Mouse (Mus musculus) MEL (cell line): ENCODE measurements at regions not wholly inside any gene's neighbourhood (a gene's known extent, or its start where the extent isn't known, plus 50 kb on each side); places are given as distances from the start of the nearest gene placed in this dataset.

ENCODE experiments used
- CTCF ChIP-seq, 3 experiments: IDR thresholded peaks in 2 of 3; conservative IDR thresholded peaks in 1 of 3; 2 replicates each; pipeline ENCODE4 v1.5.1; 2011 to 2012; ENCODE audit warnings: low read length in 3 of 3, low read depth in 2 of 3, mild to moderate bottlenecking in 2 of 3, improper control_type of control experiment in 1 of 3, inconsistent platforms in 1 of 3, mixed read lengths in 1 of 3, moderate library complexity in 1 of 3; ENCODE audit not compliant: control insufficient read depth in 1 of 3, insufficient read depth in 1 of 3, poor library complexity in 1 of 3, severe bottlenecking in 1 of 3
- E2F4 ChIP-seq: IDR thresholded peaks from 2 replicates; pipeline ENCODE4 v1.6.1; 2011; ENCODE audit warnings: low read depth, low read length, improper control_type of control experiment, borderline replicate concordance
- GABPA ChIP-seq: IDR thresholded peaks from 2 replicates; pipeline ENCODE4 v1.6.1; 2012; ENCODE audit warnings: low read depth, mild to moderate bottlenecking, inconsistent platforms, low read length, improper control_type of control experiment, moderate library complexity
- GATA1 ChIP-seq: IDR thresholded peaks from 2 replicates; pipeline ENCODE4 v1.6.1; 2011; ENCODE audit warnings: low read depth, low read length, improper control_type of control experiment
- MAFK ChIP-seq: IDR thresholded peaks from 2 replicates; pipeline ENCODE4 v1.6.1; 2011; ENCODE audit warnings: low read depth, mild to moderate bottlenecking, low read length, improper control_type of control experiment, borderline replicate concordance
- NRF1 ChIP-seq: IDR thresholded peaks from 2 replicates; pipeline ENCODE4 v1.6.1; 2014; ENCODE audit warnings: low read depth, mild to moderate bottlenecking, inconsistent platforms, low read length, improper control_type of control experiment, moderate library complexity; ENCODE audit not compliant: poor library complexity, insufficient read depth, severe bottlenecking
- POLR2A ChIP-seq, 2 experiments: IDR thresholded peaks; 2 replicates each; pipeline ENCODE4 v1.6.1; 2011 to 2012; ENCODE audit warnings: low read length in 2 of 2, mild to moderate bottlenecking in 2 of 2, control low read depth in 1 of 2, improper control_type of control experiment in 1 of 2, low read depth in 1 of 2, moderate library complexity in 1 of 2; ENCODE audit not compliant: control insufficient read depth in 1 of 2, insufficient read depth in 1 of 2, poor library complexity in 1 of 2
- SMC3 ChIP-seq: IDR thresholded peaks from 2 replicates; pipeline ENCODE4 v1.6.1; 2011; ENCODE audit warnings: low read depth, low read length, improper control_type of control experiment
- TAL1 ChIP-seq: IDR thresholded peaks from 2 replicates; pipeline ENCODE4 v1.6.1; 2012; ENCODE audit warnings: mild to moderate bottlenecking, inconsistent platforms, low read length, moderate library complexity, mixed read lengths
- TBP ChIP-seq: IDR thresholded peaks from 2 replicates; pipeline ENCODE4 v1.8.0; 2011; ENCODE audit warnings: low read depth, low read length, improper control_type of control experiment
- USF1 ChIP-seq: IDR thresholded peaks from 2 replicates; pipeline ENCODE4 v1.6.1; 2014; ENCODE audit warnings: low read depth, mild to moderate bottlenecking, inconsistent platforms, low read length, improper control_type of control experiment, moderate library complexity

- no peak for TF ChIP-seq GABPA
- no peak for TF ChIP-seq USF1
- no peak for TF ChIP-seq POLR2A (IDR thresholded peaks at IDR 0.05; ENCODE audit: control insufficient read depth in 1 of 2, insufficient read depth in 1 of 2, low read depth in 1 of 2, low read length in 2 of 2, poor library complexity in 1 of 2)
- no peak for TF ChIP-seq NRF1
- TF ChIP-seq TBP: no peak
- no peak for TF ChIP-seq GATA1
- TF ChIP-seq TAL1: no peak
- TF ChIP-seq CTCF (IDR thresholded peaks at IDR 0.05 in 2 of 3, conservative IDR thresholded peaks at IDR 0.05 in 1 of 3; ENCODE audit: control insufficient read depth in 1 of 3, insufficient read depth in 1 of 3, low read depth in 2 of 3, low read length in 3 of 3, poor library complexity in 1 of 3, severe bottlenecking in 1 of 3): no peak
- TF ChIP-seq SMC3: no peak
- TF ChIP-seq E2F4: no peak
- no peak for TF ChIP-seq MAFK
Observed at GRCm38 (mm10) chr5:74825517-74826254, 123.0 kb upstream of the Lnx1 start.
